Mouse (Mus musculus): Measurements from ENCODE around the gene Twist1.

The Twist1 gene

DNA sequence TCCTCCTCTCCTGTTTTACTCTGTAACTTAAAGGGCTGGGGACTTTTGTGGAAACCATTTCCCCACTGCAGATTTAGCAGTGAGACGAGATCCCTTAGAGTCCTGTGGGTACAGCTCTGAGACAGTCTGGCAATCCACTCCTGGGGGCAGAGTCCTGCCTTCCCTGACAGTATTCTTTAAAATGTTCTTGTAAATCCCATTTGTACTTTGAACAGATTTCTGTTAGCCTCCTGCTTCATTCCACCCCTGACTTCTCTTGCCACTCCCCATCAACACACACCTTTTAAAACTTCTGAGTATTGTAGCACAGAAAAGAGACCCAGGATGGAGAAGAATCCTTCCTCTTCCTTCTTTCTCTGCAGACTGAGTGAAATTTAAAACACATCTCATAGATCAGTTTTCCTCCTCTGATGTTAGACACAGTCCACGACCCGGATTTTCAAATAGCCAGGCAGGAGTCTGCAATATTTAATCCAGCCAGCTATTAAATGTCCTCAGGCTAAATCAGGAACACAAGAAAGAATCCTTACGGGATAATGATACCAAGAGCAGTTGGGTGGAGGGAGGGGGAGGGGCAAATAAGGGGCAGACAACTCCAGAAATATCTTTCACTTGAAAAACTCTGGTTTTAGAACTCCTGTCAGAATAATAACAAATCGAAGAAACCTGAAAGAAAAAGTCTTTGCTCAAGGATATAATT, 8.3 kb downstream of the Twist1 start:
- no peak for DNase-seq (ENCODE audit: low read depth in 1 of 2, low spot score in 2 of 2)

DNA sequence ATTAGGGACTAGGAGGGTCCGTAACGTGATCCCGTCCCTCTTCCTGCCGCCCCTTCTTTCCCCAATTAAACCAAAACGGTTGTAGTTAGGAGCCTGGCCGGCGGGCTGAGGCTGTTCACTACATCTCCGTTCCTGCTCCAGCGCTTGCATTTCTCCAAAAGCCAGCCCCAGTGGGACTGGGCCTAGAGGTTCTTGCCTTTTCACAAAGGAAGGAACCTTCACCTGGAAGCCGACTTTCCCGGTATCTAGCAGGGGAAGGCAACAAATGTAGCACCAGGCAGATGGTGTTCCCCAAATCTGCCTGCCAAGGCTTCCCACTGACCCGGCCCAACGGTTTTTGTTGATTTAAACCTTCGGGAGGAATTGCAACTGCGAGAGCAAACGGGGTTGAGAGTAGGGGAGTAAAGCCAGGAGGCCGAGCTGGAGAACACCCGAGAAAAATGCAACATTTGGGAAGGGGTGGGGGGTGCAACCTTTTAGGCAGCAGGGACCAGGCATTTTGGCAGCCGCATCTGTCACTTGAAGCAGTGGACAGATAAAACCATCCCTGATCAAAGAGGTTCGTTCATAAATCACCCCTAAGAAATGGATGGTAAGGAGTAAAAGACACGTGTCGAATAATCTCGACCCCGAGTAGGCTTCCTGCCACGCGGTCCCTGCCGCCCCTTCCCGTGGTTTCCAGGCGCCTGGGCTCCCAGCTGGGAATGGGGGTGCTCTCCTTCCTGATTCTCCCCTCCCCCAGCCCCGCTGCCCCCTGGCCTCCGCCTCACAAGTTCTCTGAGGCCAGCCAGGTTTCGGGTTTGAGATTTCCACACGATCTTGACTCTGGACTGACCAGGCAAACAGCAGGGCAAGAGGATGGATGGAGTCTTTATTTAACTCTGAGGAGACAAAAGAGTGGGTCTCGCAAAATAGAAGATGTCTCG, 9.3 kb downstream of the Twist1 start:
- no peak for DNase-seq (ENCODE audit: low read depth in 1 of 2, low spot score in 2 of 2)

DNA sequence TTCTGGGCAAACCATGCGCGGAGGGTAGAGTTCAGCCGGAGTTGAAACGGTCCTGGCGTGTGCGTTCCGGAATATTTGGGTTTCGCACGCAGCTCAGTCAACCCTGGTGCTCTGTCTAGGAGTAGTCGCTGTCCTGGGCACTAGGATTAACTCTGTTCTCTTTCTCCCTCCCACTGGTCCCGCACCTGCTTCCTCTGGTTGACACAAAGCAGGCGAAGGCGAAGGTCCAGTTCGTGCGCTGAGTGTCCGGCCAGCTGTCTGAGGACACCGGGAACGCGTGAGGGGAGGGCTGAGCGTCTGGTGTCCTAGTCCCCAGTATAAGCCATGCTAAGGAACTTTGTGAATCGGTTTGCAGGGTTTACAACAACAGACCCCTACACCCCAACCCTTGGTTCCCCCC, 10.0 kb downstream of the Twist1 start:
- DNase-seq (ENCODE audit: low read depth in 1 of 2, low spot score in 2 of 2): no peak

DNA sequence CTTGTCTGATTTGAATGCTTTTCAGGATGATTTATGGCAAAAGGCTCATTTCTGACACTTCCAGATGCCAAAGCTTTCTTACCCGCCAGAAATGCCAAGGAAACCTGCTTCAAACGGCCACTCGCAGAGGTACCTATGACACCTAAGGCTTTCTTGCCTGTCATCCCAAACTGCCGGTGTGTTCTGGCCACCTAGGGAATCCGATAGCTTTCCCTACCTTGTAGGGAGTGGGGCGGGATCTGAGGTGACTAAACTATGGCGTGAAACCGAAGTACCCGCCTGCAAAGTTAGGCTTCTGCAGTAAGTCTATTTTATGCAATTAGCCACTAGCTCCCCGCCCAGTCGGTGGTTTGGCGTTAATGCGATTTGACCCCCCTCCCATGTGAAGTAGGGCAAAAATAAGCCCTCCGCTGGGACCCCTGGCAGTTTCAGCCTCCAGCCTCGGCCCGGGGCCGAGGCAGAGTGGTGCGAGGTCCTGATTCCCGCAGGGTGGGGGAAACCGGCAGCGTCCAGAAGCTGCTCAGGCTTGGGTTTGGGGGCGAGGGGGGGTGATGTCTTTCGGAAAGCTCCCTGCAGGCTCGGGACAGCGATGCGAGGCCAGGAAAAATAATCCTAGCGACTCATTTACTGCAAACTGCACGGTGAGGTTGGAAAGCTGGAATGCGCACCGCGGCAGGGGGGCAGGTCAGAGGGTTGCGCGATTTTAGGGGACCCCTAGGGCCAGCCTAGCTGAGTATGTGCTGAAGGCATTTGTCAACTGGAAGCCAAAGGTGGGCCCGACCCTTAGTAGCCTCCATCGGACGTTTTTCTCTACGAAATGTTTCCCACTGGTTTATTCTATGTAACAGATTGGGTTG, 10.8 kb downstream of the Twist1 start:
- DNase-seq (ENCODE audit: low read depth in 1 of 2, low spot score in 2 of 2): no peak

DNA sequence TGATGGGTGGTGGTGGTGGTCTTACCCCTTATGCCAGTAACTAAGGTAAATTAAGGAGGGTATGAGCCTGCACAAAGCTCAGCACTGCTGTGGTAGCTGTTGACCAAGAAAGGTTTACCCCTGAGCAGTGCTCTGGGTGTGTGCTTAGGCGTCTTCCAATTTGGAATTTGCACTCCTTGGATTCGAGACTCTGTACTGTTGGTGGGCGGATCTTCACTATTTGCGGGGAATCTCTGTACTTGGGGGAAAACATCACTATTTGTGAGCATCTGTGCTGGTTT, 11.4 kb downstream of the Twist1 start:
- DNase-seq (ENCODE audit: low read depth in 1 of 2, low spot score in 2 of 2): no peak

DNA sequence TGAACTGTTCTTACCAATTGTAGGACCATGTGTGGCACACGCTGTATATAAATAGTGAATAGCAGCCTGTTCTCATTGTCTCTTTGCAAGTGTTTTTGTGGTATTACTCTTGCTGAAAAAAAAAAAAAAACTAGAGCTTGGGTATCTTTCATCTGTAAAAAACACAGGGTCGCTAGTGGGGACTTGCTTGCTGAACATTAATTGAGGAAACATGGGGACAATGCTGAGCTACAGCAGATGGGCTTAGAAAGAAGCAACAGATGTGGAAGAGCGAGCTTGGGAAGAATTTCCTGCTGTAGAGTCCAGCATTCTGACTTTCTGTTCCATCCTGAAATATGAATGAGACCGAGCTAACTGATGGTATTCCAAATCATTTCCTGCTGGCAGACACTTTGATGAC, 22.7 kb downstream of the Twist1 start:
- DNase-seq (ENCODE audit: low read depth in 1 of 2, low spot score in 2 of 2): no peak

DNA sequence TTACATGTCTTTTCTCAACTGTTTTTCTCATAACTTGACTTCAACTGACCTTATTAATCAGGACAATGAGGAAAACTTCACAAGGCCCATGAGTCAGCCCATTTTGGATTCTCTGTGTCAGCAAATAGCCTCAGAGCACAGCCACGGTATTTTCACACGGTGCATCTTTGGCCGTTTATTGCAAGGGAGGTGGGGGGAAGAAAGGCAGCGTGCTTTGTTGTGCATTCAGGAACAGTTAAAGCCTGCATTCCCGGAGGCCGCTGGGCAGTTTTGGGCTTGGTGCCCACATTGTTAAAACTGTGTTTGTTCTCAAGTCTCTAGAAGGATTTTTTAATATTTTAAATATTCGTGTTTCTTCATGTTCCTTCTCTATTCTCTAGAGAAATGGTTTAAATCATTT, 24.0 kb downstream of the Twist1 start:
- DNase-seq (ENCODE audit: low read depth in 1 of 2, low spot score in 2 of 2): no peak

DNA sequence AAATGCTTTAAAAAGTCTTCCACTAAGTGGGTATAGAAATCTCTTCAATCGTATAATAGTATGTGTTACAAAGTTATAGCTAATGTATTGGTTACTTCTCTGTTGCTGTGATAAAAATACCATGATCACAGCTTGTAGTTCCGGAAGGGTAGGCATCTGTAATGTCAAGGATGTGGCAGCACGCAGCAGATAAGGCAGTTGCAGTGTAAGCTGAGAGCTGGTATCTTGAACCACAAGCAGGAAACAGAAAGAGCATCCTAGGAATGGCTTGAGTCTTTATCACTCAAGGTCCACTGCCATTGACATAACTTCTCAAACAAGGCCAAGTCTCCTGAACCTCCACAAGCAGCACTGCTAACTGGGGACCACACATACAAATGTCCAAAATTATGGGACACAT, 35.7 kb downstream of the Twist1 start:
- no peak for DNase-seq (ENCODE audit: low read depth in 1 of 2, low spot score in 2 of 2)
